Mouse (Mus musculus) cerebellum, adult (tissue): Measurements from ENCODE around the gene Serpina1c.
"Not testable (repeated sequence)": the region's sequence is repeated elsewhere in the genome, so short reads cannot be mapped to it uniquely, and the experiment has no call there.

Source experiments
- ATAC-seq: cut with Nextera tagmentation; 2 replicates; pipeline ENCODE4 v1.9.2; 2017; ENCODE audit warnings: mild to moderate bottlenecking, moderate library complexity, mixed read lengths; ENCODE audit not compliant: insufficient number of reproducible peaks, low FRiP score, low TSS enrichment

Serpina1c gene

GRCm38 (mm10) chr12:103904837-103905340 is at the start of gene Serpina1c:
Gene Serpina1c (minus strand): TSS chr12:103904887.
- not testable (repeated sequence) for ATAC-seq

- ATAC-seq: not testable (repeated sequence)
These were observed 48.3 kb upstream of the Serpina1c start for GRCm38 (mm10) chr12:103952972-103953371.

GRCm38 (mm10) chr12:103946243-103946642 is 41.6 kb upstream of the Serpina1c start:
- ATAC-seq: no peak

GRCm38 (mm10) chr12:103909181-103909580 is 4.5 kb upstream of the Serpina1c start:
- ATAC-seq: not testable (repeated sequence)

GRCm38 (mm10) chr12:103907746-103908145 is 3.1 kb upstream of the Serpina1c start:
- ATAC-seq: not testable (repeated sequence)

- ATAC-seq: not testable (repeated sequence)
These were observed 2.8 kb downstream of the Serpina1c start for GRCm38 (mm10) chr12:103901929-103902328.

- not testable (repeated sequence) for ATAC-seq
These were observed 37.8 kb downstream of the Serpina1c start for GRCm38 (mm10) chr12:103866873-103867272.

- not testable (repeated sequence) for ATAC-seq
These were observed 41.3 kb downstream of the Serpina1c start, which contains the start of gene Serpina1a for GRCm38 (mm10) chr12:103863101-103863974. Gene Serpina1a (minus strand): TSS chr12:103863562.

GRCm38 (mm10) chr12:103860976-103861375 is 43.7 kb downstream of the Serpina1c start:
- ATAC-seq: no peak

GRCm38 (mm10) chr12:103860571-103860970 is 44.1 kb downstream of the Serpina1c start:
- ATAC-seq: not testable (repeated sequence)

- ATAC-seq: not testable (repeated sequence)
These were observed 45.1 kb downstream of the Serpina1c start for GRCm38 (mm10) chr12:103859584-103859983.

GRCm38 (mm10) chr12:103853032-103853431 is 51.7 kb downstream of the Serpina1c start:
- ATAC-seq: not testable (repeated sequence)
